Mouse (Mus musculus): ENCODE results near the gene Map10. TPM values are rescaled to one million over a fixed set of nuclear protein-coding genes. Genes with fewer than 3 reads are reported as not detected.

Gene Map10
- total RNA-seq, 1 experiment from 2014 or later = 3.3 TPM

GRCm38 (mm10) chr8:125669159-125669699, 389 bp upstream of the Map10 start:
- ATAC-seq (replicated peaks; ENCODE audit: low read depth, poor library complexity, severe bottlenecking) = no peak

DNA sequence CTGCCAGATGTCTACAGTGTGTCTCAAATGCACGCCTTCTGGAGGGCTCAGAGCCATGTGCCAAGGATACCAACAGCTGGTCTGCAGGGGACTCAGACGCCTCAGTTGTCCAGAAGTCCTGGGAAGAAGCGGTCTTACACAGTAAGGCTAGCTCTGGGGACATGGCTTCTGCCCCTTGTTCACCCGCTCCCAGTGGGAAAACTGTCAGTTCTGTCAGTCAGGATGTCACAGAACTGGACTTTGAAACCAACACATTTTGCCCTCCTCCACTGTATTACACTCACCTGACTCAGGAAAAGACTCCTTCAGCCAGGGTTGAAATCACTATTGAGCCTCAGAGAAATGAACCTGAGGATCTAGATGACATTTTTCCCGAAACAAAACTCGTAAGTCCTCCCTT, 802 bp downstream of the Map10 start:
- no peak for ATAC-seq (replicated peaks; ENCODE audit: low read depth, poor library complexity, severe bottlenecking)

DNA sequence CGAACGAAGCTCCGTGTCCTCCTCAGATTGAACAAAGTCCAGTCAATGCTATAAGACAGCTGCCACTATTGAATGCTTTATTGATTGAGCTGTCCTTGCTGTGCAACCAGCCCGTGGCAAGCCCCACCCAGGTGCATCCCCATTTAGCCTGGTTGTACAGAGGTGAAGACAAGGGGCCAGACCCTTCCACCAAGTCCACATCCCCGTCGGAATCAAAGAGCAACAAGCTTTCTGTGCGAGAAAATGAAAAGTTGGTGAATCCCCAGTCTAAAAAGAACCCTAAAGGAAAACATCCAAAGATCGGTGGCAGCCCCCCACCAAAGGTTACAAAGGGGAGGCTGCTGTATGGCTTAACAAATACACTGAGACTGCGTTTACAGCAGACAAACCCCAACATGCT, 1.3 kb downstream of the Map10 start:
- ATAC-seq (replicated peaks; ENCODE audit: low read depth, poor library complexity, severe bottlenecking) = no peak

- no peak for ATAC-seq (replicated peaks; ENCODE audit: low read depth, poor library complexity, severe bottlenecking)
These were observed 1.8 kb downstream of the Map10 start for GRCm38 (mm10) chr8:125671371-125671770.

GRCm38 (mm10) chr8:125675796-125676195, 6.2 kb downstream of the Map10 start:
- no peak for ATAC-seq (replicated peaks; ENCODE audit: low read depth, poor library complexity, severe bottlenecking)

GRCm38 (mm10) chr8:125677484-125677883, 7.9 kb downstream of the Map10 start:
- no peak for ATAC-seq (replicated peaks; ENCODE audit: low read depth, poor library complexity, severe bottlenecking)

DNA sequence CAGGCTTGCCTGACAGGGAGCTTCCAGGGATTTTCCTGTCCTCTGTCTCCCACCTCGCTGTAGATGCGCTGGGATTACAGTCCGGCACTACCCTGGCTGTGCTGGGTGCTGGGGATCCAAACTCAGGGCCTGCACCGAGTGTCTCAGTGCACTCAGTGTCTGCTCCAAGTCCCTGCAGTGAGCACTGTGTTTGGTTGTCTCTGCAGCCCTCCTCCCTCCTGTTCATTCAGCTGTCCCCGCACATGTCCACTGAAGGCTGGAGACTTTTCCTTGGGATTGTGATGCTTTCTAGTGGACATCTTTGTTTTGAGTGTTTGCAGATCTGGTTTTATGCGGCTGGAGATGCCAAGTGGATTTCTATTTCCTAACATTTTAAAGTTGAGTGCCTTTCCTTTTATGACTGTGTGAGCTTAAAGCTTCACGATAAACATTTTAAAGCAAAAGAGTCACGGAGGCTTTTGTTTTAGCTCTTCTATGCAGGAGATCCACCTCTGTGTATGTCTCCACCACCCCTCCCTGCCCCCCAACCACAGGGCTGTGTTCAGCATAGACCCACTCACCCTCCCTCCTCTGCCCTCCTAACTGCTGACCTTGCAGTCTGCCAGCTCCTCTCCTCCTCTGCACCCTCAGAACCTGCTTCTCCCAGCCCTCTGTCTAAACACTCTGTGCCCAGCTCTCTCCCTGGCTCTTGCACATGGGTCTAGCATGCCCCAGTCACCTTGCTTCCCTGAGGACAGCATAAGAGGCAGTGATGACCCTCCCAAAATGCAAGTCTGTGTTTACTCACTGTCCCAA, 9.4 kb downstream of the Map10 start:
- ATAC-seq (replicated peaks; ENCODE audit: low read depth, poor library complexity, severe bottlenecking) = no peak

GRCm38 (mm10) chr8:125680851-125681408, 11.3 kb downstream of the Map10 start:
- ATAC-seq (replicated peaks; ENCODE audit: low read depth, poor library complexity, severe bottlenecking) = no peak

DNA sequence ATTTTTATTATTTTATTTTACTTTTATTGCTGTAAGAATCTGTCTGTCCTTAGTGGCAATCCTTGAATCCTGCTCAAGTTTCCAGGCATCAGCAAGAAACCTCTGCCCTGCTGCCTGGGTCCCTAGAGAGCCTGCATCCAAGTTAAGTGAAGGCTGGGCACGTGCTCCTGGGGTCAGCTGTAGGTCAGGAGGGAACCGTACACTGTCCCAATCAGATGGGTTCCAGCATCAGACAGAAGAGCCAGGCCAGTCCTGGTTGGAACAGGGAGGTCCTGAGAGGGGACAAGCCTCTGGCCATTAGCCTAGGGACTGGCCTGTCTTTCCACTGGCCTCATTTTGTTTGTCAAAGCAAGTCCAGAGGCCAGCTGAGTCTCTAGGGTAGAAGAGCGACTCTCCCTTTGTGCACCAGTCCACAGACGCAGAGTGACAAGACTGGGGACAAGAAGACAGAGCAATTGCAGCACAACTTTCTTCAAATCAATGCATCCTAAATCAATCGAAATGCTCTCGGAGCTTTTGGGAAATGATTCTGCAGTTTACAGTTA, 15.7 kb downstream of the Map10 start:
- ATAC-seq (replicated peaks; ENCODE audit: low read depth, poor library complexity, severe bottlenecking) = no peak

DNA sequence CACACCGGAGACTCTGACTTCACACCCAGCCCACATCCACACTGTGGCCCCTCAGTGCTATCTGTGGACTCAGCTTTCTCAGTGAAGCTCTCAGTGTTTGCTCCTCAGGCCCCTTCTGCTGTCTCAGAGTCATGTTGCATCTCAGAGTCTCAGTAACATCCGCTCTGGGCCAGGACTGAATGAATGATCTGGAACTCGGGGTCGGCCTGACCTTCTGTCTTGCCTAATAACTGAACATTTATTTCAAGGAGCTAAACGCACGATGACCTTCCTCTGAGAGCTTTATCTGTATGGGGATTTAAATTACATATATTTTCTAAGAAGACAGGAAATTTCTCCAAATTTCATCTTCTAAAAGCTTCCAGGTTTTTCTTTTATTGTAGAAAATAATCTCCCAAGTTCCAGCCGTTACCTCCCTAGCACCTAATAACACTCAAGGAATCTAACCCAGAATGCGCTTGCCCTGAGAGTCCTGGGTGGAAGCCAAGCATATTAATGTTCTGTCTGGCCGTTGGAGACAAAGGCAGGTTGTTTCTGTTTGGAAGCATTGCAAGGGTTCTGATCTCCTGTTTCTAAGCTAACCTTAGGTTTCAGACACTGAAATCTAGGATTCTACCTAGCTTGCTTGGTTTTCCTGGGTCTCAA, 16.7 kb downstream of the Map10 start:
- no peak for ATAC-seq (replicated peaks; ENCODE audit: low read depth, poor library complexity, severe bottlenecking)

DNA sequence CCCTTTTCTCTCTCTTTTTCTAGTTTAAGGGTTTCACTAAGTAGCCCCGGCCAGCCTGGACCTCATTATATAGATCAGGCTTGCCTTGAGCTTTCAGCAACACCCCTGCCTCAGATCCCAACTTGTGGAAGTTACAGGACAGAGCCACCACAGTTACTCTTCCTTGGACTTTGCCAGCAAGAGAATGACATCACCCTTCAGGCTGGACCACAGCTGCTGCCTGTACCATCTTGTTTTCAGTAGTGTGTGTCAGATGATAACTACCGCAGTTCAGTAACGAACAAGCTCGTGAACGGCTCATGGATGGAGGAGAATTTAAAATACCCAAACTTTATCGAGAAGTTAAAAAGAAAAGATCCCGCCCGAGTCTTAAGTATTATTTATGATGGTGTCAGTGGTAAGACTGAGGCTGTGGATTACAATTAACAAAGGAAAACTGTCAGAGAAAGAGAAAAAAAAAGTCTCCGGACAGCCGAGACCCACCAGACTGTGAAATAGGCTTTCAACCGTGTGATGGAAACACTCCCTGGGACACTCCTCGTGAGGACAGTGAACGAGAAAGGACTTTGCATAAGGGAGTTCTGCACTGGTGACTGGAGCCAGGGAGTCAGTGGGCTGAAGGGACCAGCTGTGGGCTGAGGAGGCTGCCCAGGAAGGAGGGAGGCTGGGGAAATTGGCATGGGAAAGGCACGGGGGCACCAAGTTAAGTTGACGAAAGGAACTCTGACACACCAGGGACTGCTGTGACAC, 20.7 kb downstream of the Map10 start:
- no peak for ATAC-seq (replicated peaks; ENCODE audit: low read depth, poor library complexity, severe bottlenecking)

DNA sequence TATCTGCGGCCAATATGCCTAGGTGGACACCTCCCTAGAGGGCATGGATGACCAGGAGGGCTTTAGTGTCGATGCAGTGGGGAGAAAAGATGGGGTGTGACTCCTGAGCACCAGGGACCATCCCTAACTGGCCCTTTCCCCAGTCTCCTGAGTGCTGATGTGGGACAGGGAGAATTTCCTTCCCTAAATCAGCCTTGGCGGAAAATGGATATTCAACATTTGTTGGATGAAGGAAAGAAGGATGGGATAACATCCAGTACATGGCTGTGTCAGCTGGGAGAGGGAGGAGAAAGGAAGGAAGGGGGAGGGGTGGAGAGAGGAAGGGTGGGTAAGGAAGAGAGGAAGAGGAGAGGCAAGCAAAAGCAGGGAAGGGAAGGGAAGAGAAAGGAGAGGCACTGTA, 21.3 kb downstream of the Map10 start:
- no peak for ATAC-seq (replicated peaks; ENCODE audit: low read depth, poor library complexity, severe bottlenecking)

DNA sequence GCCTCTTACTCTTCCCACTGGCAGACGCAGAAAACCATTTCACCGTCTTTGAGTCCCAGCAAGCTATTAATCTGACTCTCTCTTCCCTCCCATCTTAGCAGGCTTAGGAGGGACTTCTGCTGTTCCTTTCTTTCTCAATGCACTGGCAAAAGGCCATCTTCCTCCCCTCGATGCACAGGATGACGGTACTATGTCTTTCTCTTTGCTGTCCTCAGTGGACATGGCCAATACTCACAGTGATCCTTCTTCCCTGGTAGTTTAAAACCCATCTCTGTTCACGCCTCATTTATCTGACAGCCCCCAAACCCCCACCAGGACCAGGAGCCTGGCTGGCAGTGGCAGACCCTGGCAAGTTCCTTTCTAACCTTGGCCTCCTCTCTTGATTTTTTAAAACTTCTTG, 22.8 kb downstream of the Map10 start:
- ATAC-seq (replicated peaks; ENCODE audit: low read depth, poor library complexity, severe bottlenecking) = no peak

DNA sequence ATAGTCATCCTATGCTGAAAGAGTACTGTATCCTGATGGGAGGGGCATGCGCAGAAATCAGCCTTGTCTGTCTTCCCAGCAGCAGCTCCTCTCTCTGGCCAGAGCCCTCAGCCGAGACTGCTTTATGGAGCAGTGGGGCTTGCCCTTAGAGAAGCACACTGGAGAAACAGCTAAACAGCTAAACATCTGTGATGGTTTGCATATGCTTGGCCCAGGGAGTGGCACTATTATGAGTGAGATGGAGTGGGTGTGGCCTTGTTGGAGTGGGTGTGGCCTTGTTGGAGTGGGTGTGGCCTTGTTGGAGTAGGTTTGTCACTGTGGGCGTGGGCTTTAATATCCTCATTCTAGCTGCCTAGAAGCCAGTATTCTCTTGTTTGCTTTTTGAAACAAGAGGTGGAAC, 23.6 kb downstream of the Map10 start:
- no peak for ATAC-seq (replicated peaks; ENCODE audit: low read depth, poor library complexity, severe bottlenecking)

DNA sequence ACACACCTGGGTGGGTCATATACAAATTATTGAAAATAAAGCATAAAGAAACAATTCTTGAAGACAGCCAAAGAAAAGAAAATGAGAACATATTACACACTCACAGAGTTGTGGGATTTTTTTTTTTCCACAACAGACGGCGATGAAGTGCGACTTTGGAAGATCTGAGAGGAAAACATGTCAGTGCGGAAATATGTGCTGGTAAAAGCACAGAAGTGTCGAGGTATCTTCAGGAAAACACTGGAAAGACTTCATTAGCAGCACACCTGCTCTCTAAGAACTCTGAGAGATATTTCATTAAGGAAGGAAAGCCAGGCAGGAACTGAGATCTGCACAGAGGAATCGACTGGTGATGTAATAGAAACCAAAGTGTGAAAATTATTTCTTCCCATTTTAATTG, 26.3 kb downstream of the Map10 start:
- ATAC-seq (replicated peaks; ENCODE audit: low read depth, poor library complexity, severe bottlenecking) = no peak

GRCm38 (mm10) chr8:125699391-125700025, 29.9 kb downstream of the Map10 start:
- no peak for ATAC-seq (replicated peaks; ENCODE audit: low read depth, poor library complexity, severe bottlenecking)

DNA sequence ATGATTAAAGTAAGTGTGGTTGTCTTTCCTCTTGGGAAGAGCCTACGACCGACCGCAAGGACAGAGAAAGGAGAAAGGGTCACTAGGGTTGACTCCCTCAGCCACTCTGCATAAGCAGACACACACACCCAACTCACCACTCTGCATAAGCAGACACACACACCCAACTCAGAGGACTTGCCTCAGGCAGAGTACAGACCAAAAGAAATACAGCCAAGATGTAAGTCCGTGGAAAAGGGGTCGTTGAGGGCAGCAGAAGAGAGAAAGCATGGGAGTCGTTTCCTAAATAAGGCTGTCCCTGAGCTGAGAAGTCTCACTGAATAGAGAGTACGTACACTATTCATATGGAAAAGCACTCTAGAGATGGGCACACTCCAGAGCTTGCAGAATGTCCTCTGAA, 30.8 kb downstream of the Map10 start:
- no peak for ATAC-seq (replicated peaks; ENCODE audit: low read depth, poor library complexity, severe bottlenecking)

GRCm38 (mm10) chr8:125702868-125703473, 33.4 kb downstream of the Map10 start:
- no peak for ATAC-seq (replicated peaks; ENCODE audit: low read depth, poor library complexity, severe bottlenecking)

DNA sequence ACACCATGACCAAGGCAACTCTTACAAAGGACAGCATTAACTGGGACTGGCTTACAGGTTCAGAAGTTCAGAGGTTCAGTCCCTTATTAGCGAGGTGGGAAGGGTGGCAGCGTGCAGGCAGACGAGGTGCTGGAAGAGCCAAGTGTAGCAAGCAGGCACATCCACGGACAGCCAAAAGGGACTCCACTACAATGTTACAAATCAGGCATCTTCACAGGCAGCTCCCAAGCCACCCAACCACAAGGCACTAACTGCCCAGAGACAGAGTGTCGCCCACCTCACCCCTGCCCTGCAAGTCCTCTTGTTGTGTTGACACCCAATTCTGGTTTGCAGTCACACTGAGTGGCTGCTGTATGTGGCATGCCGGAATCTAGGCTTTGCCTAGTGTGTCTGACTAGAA, 34.8 kb downstream of the Map10 start:
- ATAC-seq (replicated peaks; ENCODE audit: low read depth, poor library complexity, severe bottlenecking) = no peak
